Mouse (Mus musculus) frontal cortex, adult 2 months (tissue): Measurements from ENCODE around the gene Ccdc106. TPM values are rescaled to one million over a fixed set of nuclear protein-coding genes. Genes with fewer than 3 reads are reported as not detected.
"Not testable (repeated sequence)": the region's sequence is repeated elsewhere in the genome, so short reads cannot be mapped to it uniquely, and the experiment has no call there.

Experiments used
- DNase-seq, 2 experiments: peaks; one replicate each; pipeline ENCODE4 v3.0.0; 2022; ENCODE audit warnings: low spot score in 1 of 2; ENCODE audit errors: extremely low spot score in 1 of 2
- polyA plus RNA-seq: library from polyadenylated mRNA; depleted of rRNA; stranded (reverse); fragments of >200 nt; gene quantifications from 2 replicates; pipeline ENCODE4 v1.2.3, GENCODE M21; 2012; rRNA removed

Ccdc106 gene
- polyA plus RNA-seq = 80.6 and 81.7 TPM in 2 replicates

DNA sequence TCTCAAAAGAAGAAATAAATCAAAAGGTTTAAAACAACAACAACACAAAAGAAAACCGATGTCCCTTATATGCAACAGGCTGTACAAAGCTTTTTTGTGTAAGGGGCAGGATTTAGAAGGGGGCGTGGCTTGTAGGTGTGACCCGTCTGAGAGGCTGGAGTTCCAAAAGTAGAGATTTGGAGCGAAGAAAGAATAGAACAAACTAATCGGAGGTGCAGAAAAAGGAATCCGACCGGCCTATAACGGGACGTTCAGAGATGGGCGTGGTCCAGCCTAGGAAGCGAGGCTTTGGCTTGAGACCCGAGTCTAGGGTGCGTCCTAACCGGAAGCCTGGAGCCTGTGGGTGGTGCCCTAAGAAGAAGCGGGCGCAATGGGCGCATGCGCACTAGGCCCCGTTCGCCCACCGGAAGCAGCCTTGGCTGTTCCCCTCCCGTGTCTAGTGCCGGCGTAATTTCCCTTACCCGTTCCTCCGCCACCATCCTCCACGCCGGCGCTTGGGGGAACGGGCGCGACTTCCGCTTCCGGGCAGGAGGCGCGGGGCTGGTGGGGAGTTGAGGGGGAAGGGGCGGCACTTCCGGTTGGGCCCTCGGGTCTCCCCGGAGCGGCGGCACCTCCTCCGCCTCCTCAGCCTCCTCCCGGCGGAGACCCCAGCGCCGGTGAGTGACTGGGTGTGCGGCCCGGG, at the start of gene Ccdc106, which contains the start of gene Zfp865:
Gene Ccdc106, plus strand, starts transcription at position 554 of the 682 bp plus-strand sequence.
Gene Zfp865, plus strand, starts transcription at position 377 of the 682 bp plus-strand sequence.
- DNase-seq = peak; percentile 99 to 100

DNA sequence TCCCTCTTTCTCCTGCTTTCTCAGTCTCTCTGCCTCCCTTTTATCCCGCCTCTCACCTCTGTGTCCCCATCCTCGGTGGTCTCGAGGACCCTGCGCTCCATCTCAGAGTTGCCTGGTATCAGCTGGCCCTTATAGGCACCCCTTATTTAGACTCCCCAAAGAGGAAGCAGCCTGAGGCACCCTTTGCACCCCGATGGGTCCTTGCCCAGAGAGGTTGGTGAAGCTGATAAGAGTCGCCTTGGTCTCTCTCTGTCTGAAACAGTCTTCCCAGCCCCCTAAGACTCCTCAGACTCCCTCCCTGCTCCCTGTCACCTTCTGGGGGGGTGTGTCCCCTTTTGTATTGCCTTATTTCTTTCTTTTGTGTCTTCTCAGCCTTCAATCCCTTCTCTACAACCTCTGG, 49.3 kb upstream of the Ccdc106 start, which contains the start of gene Sbk3:
Gene Sbk3, minus strand, starts transcription at position 101 of the 400 bp plus-strand sequence.
- DNase-seq = no peak

DNA sequence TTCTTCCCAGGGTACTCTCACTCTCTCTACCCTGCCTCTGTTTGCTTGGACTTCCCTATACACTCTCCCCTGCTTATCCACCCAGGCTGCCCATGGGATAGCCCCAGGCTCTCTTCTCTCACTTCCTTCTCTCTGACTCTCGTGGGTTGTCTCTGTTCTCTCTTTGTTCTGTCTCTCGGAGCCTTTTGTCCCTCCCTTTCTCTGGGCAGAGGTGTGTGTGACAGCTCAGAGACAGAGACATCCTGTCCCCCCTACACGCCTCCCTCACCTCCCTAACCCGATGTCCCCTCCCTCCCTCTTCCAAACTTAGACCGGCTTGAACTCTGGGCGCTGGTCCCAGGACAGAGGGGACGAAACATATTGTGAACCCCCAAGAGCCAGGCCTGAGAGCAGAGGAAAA, 48.6 kb upstream of the Ccdc106 start:
- no peak for DNase-seq

DNA sequence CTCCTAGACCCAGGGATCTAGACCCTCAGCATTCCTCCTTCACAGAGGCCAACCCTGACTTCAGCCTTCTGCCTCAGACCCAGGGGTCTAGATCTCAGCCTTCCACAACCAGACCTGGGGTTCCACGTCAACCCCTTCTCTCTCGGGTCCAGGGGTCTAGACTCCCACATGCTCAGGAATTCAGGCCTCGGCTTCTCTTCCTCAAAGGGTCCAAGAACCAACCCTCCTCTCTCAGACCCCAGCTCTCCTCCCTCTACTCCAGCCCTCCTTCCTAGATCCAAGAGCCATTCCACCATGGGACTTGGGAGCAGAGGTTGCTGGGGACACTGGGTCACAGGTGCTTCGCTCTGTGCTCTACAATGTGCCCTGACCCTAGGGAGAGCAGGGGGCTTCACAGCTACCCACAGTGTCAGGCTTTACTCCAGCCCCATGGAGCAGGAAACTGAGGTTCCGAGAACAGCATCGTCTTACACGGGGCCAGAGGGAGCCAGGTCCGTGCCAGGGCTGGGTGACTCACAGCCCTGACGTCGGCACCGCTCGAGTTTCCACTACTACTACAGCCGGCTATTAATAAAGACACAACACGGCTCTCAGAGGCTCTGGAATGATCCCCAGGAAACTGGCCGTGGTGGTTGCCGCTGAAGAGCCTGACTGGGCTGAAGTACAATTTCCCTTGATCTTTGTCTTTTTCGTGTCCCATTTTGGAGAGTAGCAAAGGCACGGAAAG, 47.9 kb upstream of the Ccdc106 start:
- no peak for DNase-seq

DNA sequence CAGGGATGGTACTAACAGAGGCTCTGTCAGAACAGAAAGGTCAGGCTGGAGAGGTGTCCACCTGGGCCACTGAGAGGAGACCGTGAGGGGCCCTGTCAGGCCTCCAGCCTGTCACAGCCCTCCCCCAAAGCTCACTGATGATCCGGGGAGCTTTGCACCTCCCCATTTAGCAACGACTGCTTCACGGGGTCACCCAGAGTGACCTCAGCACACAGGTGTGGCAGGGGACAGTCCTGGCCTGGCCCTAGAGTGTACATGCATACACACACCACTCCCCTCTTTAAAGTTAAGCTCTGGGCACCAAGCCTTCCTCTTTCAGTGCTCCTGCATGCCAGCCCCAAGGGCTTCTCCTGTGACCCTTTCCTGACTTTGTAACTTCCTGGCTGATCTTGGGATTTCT, 44.9 kb upstream of the Ccdc106 start:
- no peak for DNase-seq

DNA sequence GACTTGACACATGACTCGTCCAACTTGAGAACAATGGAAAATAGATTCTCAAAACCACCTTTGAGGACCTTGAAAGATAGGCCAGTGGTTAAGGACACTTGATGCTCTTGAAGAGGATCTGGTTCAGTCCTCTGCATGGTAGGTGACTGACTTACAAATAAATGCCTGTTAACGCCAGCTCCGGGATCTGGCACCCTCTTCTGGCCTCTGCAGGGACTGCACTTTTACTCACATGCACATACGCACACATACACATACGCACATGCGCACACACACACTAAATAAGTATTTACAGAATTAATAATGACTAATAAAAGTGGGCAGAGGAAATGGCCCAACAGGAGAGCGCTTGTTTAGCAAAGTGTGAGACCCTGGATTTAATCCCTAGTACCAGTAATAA, 43.5 kb upstream of the Ccdc106 start:
- no peak for DNase-seq

DNA sequence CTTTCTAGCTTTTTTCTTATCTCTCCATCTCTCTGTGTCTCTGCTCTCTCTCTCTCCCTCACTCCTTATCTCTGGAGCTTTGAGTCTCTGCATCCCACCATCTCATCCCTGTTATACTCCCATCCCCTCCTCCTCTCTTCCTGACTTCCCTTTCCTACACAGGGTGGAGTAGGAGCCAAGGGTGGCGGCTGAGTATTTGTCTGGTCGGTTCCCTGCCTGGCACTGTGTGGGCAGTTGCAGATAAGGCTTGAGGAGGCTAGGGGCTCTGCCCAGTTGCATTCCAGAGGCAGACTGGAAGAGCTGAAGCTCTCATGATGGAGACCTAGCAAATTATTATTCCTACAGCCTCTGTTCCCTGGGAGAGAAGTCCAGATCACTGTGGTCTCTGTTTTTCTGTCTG, 32.1 kb upstream of the Ccdc106 start:
- no peak for DNase-seq

DNA sequence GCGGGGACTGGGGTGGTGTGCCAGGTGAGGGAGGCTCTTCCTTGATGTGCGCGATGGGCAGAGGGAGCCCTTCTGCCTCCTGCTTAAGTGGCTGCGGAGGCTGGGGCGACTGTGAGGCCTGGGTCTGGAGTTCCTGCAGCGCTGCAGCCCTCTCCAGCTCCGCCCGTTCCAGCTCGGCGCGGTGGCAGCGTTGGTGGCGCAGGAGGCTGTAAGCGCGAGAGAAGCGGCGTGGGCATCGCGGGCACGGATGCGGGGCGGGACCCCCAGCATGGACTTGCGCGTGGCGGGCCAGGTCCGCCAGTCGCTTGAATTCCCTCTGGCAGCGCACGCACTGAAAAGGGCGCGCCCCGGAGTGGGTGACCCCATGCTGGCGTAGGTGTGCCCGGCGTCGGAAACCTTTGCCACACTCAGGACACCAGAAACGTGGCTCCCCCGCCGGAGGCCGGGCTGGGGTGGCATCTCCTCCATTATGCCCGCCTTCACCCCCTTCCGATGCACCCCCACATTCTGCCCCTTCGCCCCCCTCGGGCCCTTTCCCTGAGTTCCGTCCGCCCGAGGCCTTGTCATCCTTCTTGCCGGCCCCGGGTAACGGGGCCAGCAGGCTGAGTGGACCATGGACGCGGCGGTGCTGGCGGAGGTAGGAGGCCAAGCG, 26.9 kb upstream of the Ccdc106 start:
- no peak for DNase-seq

DNA sequence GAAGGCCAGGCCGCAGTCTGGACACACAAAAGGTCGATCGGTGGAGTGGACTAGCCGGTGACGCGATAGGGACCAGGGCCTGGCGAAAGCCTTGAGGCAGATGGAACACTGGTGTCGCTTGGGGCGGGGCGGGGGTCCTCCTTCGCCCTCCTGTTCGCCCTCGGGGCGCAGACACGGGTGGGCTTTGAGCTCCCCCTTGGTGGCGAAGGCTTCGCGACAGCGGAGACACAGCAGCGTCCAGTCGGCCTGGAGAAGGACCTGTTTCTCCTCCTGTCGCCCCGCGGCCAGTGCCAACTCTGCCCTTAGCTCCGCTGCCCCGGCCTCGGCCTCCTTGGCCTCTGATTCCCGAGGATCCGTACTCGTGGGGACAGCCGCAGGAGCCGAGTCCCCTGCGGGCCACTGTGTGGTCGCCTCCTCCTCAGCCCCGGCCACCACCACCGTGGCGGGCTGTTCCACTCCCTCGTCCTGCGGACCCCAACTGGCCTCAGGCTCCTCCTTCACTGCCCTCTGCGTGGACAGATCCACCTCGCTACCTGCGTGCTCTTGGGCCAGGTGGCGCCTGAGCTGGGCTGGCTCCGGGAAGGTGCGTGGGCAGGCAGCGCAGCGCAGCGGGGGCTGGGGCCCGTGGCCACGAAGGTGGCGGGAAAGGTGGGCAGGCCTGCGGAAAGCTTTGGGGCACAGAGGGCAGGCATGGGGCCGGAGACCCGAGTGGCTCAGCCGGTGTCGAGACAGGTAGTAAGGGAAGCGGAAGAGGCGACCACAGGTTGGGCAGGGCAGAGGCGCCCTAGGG, 26.2 kb upstream of the Ccdc106 start:
- DNase-seq = no peak

DNA sequence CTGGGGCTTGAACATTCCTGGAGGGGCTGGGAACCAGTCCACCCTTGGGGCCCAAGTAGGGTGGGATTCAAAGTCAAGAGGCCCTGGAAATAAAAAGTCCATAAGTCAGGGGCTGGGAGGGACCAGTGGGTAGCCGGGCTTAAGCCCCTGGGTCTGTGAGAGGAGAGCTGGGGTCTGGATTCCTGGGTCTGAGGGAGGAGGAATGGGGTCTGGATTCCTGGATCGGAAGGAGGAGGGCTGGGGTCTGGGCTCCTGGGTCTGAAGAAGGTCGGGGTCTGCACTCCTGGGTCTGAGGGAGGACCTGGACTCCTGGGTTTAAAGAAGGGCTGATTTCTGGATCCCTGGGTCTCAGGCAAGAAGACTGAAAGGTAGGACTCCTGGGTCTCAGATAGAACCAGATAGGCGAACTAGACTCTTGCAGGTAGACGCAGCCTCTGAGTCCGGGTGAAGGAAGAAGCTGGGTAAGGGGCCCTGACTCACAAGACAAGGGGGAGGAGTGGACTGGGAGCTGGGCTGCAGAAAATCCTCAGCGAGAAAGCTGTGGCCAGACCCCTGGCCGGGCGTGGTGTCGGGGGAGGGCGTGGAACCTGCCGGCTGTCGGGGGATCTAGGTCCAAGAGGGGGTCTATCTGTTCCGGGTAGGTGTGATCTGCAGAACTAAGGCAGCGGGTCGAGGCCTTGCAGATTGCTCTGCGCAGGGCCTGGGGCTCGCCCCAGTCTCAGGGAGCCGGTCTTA, 24.9 kb upstream of the Ccdc106 start:
- no peak for DNase-seq

DNA sequence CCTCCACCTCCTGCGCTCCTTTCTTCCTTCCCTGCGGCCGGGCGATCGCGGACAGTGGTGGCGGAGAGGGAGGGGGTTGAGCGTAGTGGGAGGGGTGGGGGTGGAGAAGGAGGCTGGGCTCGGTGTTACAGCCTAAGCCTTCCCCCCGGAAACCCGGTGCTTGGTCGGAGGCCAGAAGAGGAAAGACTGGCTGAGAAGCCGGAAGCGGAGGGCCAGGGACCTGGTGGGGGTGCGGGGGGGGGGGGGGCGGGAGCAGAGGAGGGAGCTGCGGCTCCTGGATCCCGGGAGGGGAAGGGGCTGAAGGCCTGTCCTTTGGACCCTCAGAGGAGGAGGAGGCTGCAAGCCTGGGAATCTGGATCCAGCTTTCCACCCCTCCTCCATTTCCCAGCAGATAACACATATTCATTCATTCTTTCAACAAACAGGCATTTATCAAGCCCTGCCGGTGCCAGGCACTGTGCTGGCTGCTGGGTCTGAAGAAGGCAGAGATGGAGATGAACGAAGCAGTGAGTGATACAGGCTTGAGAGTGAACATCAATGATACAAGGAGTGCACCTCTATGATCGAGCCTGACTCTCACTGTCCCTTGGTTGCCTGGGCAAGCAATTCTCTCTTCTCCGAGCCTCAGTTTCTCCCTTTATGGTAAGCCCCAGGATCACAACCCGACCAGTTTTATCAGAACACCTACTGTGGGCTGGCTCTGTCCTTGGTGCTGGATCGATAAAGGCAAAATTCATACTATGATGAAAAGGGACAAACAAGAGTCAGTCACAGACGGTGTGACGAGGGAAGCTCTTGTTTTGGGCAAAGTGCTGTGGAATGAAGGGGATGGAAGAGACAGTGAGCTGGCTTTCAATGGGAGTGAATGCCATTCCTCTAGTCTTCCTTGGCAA, 24.1 kb upstream of the Ccdc106 start, which contains the start of gene Zfp579:
Gene Zfp579, minus strand, starts transcription at position 156 of the 893 bp plus-strand sequence.
- DNase-seq = peak; percentile 79 to 97

DNA sequence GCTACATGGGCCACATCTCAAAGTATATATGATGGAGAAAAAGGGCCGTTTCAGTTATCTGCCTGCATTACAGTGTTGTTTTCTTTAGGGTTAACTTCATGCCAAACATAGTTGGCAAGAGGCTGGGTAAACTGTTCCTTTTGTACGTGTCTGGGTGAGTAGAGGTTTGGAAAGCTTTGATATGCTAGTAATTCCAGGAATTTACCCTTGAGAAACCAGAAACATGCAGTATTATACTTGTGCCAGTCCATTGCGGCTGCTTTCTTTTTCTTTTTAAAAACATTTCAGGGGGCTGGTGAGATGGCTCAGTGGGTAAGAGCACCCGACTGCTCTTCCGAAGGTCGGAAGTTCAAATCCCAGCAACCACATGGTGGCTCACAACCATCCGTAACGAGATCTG, 23.4 kb upstream of the Ccdc106 start:
- DNase-seq = no peak

DNA sequence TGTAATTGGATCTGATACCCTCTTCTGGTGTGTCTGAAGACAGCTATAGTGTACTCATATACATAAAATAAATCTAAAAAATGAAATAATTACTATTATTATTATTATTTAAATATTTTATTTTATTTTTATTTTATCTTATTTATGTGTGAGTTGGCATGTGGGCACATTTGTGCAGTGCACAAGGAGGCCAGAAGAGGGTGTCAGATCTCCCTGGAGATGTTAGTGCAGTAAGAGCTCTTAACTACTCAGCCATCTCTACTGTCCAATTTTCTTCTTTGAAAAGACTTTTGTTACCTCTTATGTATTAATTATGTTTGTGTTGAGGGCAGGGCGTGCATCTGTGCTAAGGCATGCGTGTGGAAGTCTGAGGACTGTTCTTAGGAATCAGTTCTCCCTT, 20.5 kb upstream of the Ccdc106 start:
- DNase-seq = no peak

DNA sequence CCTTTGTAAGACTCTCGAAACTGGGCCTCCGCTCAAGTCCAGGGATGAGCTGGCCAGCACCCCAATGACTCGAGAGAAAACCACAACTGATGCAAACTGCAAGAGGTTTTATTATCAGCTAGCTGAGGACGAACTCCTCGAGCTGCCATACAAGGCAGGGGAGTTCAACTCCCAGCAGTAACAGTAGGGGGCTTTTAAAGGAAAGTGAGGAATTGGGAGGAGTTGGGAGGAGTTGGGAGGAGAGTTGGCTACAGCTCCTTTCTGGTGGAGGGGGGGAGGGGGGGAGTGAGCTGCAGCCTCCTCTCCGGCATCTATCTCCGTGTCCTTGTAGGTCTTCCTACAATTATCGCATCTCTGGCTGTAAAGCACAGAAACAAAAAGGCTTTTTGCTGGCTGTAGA, 17.5 kb upstream of the Ccdc106 start:
- not testable (repeated sequence) for DNase-seq

DNA sequence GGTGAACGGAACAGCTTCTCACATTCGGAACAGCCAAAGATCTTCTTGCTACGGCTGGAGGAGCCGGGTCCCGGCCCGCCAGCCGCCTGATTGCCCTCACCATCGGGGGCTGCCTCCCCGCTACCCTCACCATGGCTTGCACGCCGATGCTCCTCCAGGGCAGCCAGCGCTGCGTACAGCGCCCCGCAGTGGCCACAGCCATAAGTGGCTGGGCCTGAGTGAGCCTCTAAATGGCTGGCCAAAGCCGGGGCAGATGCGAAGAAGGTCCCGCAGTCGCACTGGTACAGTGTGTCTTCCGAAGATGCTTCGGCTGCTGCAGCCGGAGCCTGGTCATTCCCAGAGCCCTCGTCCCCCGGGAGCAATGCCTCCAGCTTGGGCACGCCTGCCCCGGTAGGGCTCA, 12.1 kb upstream of the Ccdc106 start:
- no peak for DNase-seq

DNA sequence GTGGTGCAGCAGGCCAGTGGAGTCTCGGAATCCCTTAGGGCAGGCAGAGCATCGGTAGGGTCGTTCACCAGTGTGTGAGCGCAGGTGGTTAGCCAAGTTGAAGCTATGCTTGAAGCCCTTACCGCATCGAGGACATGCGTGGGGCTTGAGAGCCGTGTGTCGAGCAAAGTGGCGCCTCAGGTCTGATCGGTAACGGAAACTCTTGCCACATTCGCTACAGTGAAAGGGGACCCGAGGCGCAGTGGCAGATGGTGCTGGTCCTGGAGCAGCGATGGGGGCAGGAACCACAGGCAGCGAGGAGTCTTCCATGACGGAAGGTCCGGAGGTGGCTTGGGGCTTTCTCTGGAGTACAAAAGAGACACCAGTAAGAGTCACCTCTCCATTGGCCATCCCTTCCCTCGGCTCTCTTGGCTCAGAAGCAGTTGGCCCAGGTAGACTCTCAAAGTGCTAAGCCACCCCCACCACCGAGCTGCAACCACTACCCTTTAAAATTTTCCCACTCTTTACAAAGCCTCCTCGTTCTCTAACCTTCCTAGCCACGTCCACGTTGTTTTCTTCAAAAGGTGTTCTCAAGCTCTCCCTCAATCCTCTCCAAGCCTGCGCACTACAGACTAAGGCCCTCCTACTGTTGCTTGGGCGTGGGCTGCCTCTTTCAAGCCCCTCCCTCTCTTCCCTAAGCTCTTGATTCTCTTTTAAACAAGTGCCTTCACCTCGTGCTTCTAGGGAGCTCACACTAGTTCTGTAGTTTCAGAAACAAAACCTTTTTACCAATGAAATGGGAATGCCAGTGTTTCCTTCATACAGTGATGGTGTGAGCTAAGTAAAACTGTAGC, 7.5 kb upstream of the Ccdc106 start:
- no peak for DNase-seq

DNA sequence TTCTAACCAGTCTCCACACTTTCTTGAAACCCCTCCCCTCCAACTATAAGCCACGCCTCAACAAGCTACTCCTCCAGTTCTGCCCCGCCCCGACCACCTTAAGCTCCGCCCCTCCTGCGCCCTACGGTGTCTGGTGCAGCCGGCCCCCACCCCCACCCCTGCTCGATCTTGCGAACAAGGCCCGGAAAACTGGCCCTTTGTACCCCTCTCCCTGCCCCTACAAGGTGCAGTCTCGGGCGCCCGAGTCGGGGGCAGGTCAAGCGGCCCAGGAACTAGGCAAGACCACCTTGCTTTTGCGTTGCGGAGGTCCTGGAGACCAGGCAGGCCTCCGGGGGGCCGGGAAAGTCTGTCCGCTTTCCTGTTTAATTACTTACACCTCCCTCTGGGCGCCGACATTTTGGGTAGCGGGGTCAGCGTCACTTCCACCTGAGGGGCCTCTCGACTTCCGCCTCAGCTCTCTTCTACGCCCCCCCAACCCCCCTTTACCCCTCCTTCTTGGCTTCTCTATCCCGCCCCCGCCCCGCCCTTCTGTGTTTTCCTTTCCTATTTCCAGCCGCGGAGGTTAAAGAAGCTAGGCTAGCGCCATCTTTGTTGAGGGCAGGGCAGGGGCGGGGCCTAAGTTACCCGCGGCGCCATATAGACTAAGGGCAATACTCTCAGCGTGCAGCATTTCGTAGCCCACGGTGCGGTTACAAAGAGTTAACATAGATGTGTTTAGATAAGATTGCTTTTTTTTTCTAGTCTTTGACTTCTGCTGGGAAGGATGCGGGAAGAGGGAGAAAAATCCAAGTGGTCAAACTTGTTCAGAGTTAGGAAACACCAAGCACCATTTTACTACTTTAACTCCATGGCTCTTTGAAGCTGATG, 5.9 kb upstream of the Ccdc106 start, which contains the start of the genes Zfp524 and Fiz1:
Gene Zfp524, plus strand, starts transcription at position 165 of the 867 bp plus-strand sequence.
Gene Fiz1, minus strand, starts transcription at position 447 of the 867 bp plus-strand sequence.
- DNase-seq = peak; percentile 95 to 99
